Mouse (Mus musculus): ENCODE measurements around the gene 1700001O22Rik. TPM values are rescaled to one million over a fixed set of nuclear protein-coding genes. Genes with fewer than 3 reads are reported as not detected.

1700001O22Rik gene
- polyA plus RNA-seq, 1 experiment from 2014 or later = 4.0 TPM

GRCm38 (mm10) chr2:30794179-30795108, 9.0 kb downstream of the 1700001O22Rik start:
- Histone ChIP-seq H3K27ac (peak overlapping the region; percentile 72), H3K4me2 (replicated peaks) (peak overlapping the region; percentile 49), H3K9ac (peak overlapping the region; percentile 48; the same call in 1 of the 2 replicates), H3K27me3 (no peaks in the 10 kb centered on the region), H3K4me1 (peaks cover 27% of the 10 kb centered on the region), H3K4me3 (peak overlapping the region; percentile 33), H3K36me3 (no peaks in the 10 kb centered on the region), H3K9me3 (no peaks in the 10 kb centered on the region)
- WGBS = 5% methylated on average over 48 of the region's 48 CpGs
- peak; percentile 54 for ATAC-seq (ENCODE audit: insufficient number of reproducible peaks, insufficient read depth, low FRiP score, low TSS enrichment)

- no peak overlapping the region for H3K4me3 ChIP-seq
- H3K4me2 ChIP-seq (replicated peaks) = no peak overlapping the region
- 81% methylated on average over 7 of the region's 7 CpGs for WGBS
- H3K36me3 ChIP-seq = no peaks in the 10 kb centered on the region
- H3K9ac ChIP-seq = no peak overlapping the region
- no peaks in the 10 kb centered on the region for H3K9me3 ChIP-seq
- peaks cover 27% of the 10 kb centered on the region for H3K4me1 ChIP-seq
- no peaks in the 10 kb centered on the region for H3K27me3 ChIP-seq
- ATAC-seq (ENCODE audit: insufficient number of reproducible peaks, insufficient read depth, low FRiP score, low TSS enrichment) = no peak
- H3K27ac ChIP-seq = peak overlapping the region; percentile 32
Observed at GRCm38 (mm10) chr2:30792061-30792460, 11.4 kb downstream of the 1700001O22Rik start.

GRCm38 (mm10) chr2:30787466-30787865, 16.0 kb downstream of the 1700001O22Rik start:
- Histone ChIP-seq H3K9me3 (no peaks in the 10 kb centered on the region), H3K27me3 (no peaks in the 10 kb centered on the region), H3K27ac (peak overlapping the region; percentile 92; the same call in 1 of the 2 replicates), H3K9ac (peak overlapping the region; percentile 1; the same call in 1 of the 2 replicates), H3K4me2 (replicated peaks) (no peak overlapping the region), H3K4me1 (peaks cover 46% of the 10 kb centered on the region), H3K36me3 (no peaks in the 10 kb centered on the region), H3K4me3 (no peak overlapping the region)
- no peak for ATAC-seq (ENCODE audit: insufficient number of reproducible peaks, insufficient read depth, low FRiP score, low TSS enrichment)
- WGBS = 58% methylated on average over 4 of the region's 4 CpGs

- Histone ChIP-seq H3K9ac (peak overlapping the region; percentile 36), H3K27me3 (no peaks in the 10 kb centered on the region), H3K4me2 (replicated peaks) (peak overlapping the region; percentile 47), H3K4me3 (peak overlapping the region; percentile 9), H3K36me3 (no peaks in the 10 kb centered on the region), H3K27ac (peak overlapping the region; percentile 92), H3K9me3 (no peaks in the 10 kb centered on the region), H3K4me1 (peaks cover 51% of the 10 kb centered on the region)
- peak; percentile 49; the same call in 1 of the 2 replicates for ATAC-seq (ENCODE audit: insufficient number of reproducible peaks, insufficient read depth, low FRiP score, low TSS enrichment)
- WGBS = 10% methylated on average over 39 of the region's 40 CpGs
Observed at GRCm38 (mm10) chr2:30784078-30784994, 19.1 kb downstream of the 1700001O22Rik start.

GRCm38 (mm10) chr2:30783346-30783745, 20.1 kb downstream of the 1700001O22Rik start:
- peak; percentile 1; the same call in 1 of the 2 replicates for ATAC-seq (ENCODE audit: insufficient number of reproducible peaks, insufficient read depth, low FRiP score, low TSS enrichment)
- Histone ChIP-seq H3K9me3 (no peaks in the 10 kb centered on the region), H3K4me2 (replicated peaks) (peak overlapping the region; percentile 43), H3K4me1 (peaks cover 53% of the 10 kb centered on the region), H3K27me3 (no peaks in the 10 kb centered on the region), H3K4me3 (no peak overlapping the region), H3K36me3 (no peaks in the 10 kb centered on the region), H3K27ac (peak overlapping the region; percentile 92), H3K9ac (peak overlapping the region; percentile 39; the same call in 1 of the 2 replicates)
- 0% methylated on average over 5 of the region's 13 CpGs for WGBS

- Histone ChIP-seq H3K36me3 (no peaks in the 10 kb centered on the region), H3K4me2 (replicated peaks) (peak overlapping the region; percentile 43), H3K4me3 (no peak overlapping the region), H3K4me1 (peaks cover 51% of the 10 kb centered on the region), H3K9me3 (no peaks in the 10 kb centered on the region), H3K27ac (peak overlapping the region; percentile 92), H3K27me3 (no peaks in the 10 kb centered on the region), H3K9ac (peak overlapping the region; percentile 39; the same call in 1 of the 2 replicates)
- no peak for ATAC-seq (ENCODE audit: insufficient number of reproducible peaks, insufficient read depth, low FRiP score, low TSS enrichment)
- WGBS = 67% methylated on average over 8 of the region's 8 CpGs
Observed at GRCm38 (mm10) chr2:30782312-30783290, 20.9 kb downstream of the 1700001O22Rik start.

- WGBS = 1% methylated on average over 5 of the region's 5 CpGs
- peak; percentile 12; the same call in 1 of the 2 replicates for ATAC-seq (ENCODE audit: insufficient number of reproducible peaks, insufficient read depth, low FRiP score, low TSS enrichment)
Observed at GRCm38 (mm10) chr2:30779241-30779640, 24.2 kb downstream of the 1700001O22Rik start.

GRCm38 (mm10) chr2:30778235-30778634, 25.2 kb downstream of the 1700001O22Rik start:
- H3K9me3 ChIP-seq = no peaks in the 10 kb centered on the region
- H3K4me1 ChIP-seq = peaks cover 11% of the 10 kb centered on the region; the same call in 1 of the 2 replicates
- no peak for ATAC-seq (ENCODE audit: insufficient number of reproducible peaks, insufficient read depth, low FRiP score, low TSS enrichment)
- 66% methylated on average over 4 of the region's 4 CpGs for WGBS
- no peaks in the 10 kb centered on the region for H3K27me3 ChIP-seq
- no peak overlapping the region for H3K27ac ChIP-seq
- no peak overlapping the region for H3K4me2 ChIP-seq (replicated peaks)
- no peak overlapping the region for H3K4me3 ChIP-seq
- no peaks in the 10 kb centered on the region for H3K36me3 ChIP-seq
- H3K9ac ChIP-seq = no peak overlapping the region

More at GRCm38 (mm10) chr2:30779241-30779640, 24.2 kb downstream of the 1700001O22Rik start:
- H3K4me3 ChIP-seq = no peak overlapping the region
- H3K9me3 ChIP-seq = no peaks in the 10 kb centered on the region
- peaks cover 20% of the 10 kb centered on the region for H3K4me1 ChIP-seq
- no peaks in the 10 kb centered on the region for H3K27me3 ChIP-seq
- H3K9ac ChIP-seq = no peak overlapping the region
- H3K27ac ChIP-seq = no peak overlapping the region
- no peaks in the 10 kb centered on the region for H3K36me3 ChIP-seq
- H3K4me2 ChIP-seq (replicated peaks) = no peak overlapping the region

- H3K27ac ChIP-seq = no peak overlapping the region
- no peak for ATAC-seq (ENCODE audit: insufficient number of reproducible peaks, insufficient read depth, low FRiP score, low TSS enrichment)
- 68% methylated on average over 3 of the region's 3 CpGs for WGBS
- no peak overlapping the region for H3K9ac ChIP-seq
- no peak overlapping the region for H3K4me2 ChIP-seq (replicated peaks)
- H3K36me3 ChIP-seq = no peaks in the 10 kb centered on the region
- H3K4me3 ChIP-seq = no peak overlapping the region
- H3K9me3 ChIP-seq = no peaks in the 10 kb centered on the region
- no peaks in the 10 kb centered on the region for H3K27me3 ChIP-seq
- H3K4me1 ChIP-seq = peaks cover 16% of the 10 kb centered on the region
Observed at GRCm38 (mm10) chr2:30777266-30777665, 26.2 kb downstream of the 1700001O22Rik start.

- Histone ChIP-seq H3K36me3 (no peaks in the 10 kb centered on the region), H3K4me2 (replicated peaks) (no peak overlapping the region), H3K9ac (no peak overlapping the region), H3K27ac (no peak overlapping the region), H3K9me3 (no peaks in the 10 kb centered on the region), H3K27me3 (no peaks in the 10 kb centered on the region), H3K4me1 (peaks cover 28% of the 10 kb centered on the region), H3K4me3 (no peak overlapping the region)
- no peak for ATAC-seq (ENCODE audit: insufficient number of reproducible peaks, insufficient read depth, low FRiP score, low TSS enrichment)
- WGBS = 60% methylated on average over 3 of the region's 3 CpGs
Observed at GRCm38 (mm10) chr2:30775955-30776354, 27.5 kb downstream of the 1700001O22Rik start.

Data from embryonic facial prominence, embryonic 12.5 days (tissue).